Mouse (Mus musculus): ENCODE data around the gene Golga7b.

Gene Golga7b

GRCm38 (mm10) chr19:42249976-42250914, 2.9 kb downstream of the Golga7b start:
- DNase-seq (ENCODE audit: low read depth): no peak

GRCm38 (mm10) chr19:42255438-42255783, 8.0 kb downstream of the Golga7b start:
- DNase-seq (ENCODE audit: low read depth): no peak

- peak; percentile 80 for DNase-seq (ENCODE audit: low read depth)
These were observed 8.6 kb downstream of the Golga7b start for GRCm38 (mm10) chr19:42255784-42256610.

- no peak for DNase-seq (ENCODE audit: low read depth)
These were observed 9.4 kb downstream of the Golga7b start for GRCm38 (mm10) chr19:42256611-42257240.

GRCm38 (mm10) chr19:42257241-42257635, 9.9 kb downstream of the Golga7b start:
- DNase-seq (ENCODE audit: low read depth): no peak

- DNase-seq (ENCODE audit: low read depth): no peak
These were observed 10.7 kb downstream of the Golga7b start for GRCm38 (mm10) chr19:42258031-42258430.

GRCm38 (mm10) chr19:42258596-42258995, 11.2 kb downstream of the Golga7b start:
- no peak for DNase-seq (ENCODE audit: low read depth)

- no peak for DNase-seq (ENCODE audit: low read depth)
These were observed 13.1 kb downstream of the Golga7b start for GRCm38 (mm10) chr19:42260486-42260885.

- no peak for DNase-seq (ENCODE audit: low read depth)
These were observed 16.1 kb downstream of the Golga7b start for GRCm38 (mm10) chr19:42263524-42263923.

- no peak for DNase-seq (ENCODE audit: low read depth)
These were observed 21.0 kb downstream of the Golga7b start for GRCm38 (mm10) chr19:42268337-42268736.

GRCm38 (mm10) chr19:42270119-42270518, 22.7 kb downstream of the Golga7b start:
- DNase-seq (ENCODE audit: low read depth): no peak

GRCm38 (mm10) chr19:42271182-42271581, 23.8 kb downstream of the Golga7b start:
- no peak for DNase-seq (ENCODE audit: low read depth)

GRCm38 (mm10) chr19:42272003-42272963, 24.9 kb downstream of the Golga7b start:
- DNase-seq (ENCODE audit: low read depth): peak; percentile 67

GRCm38 (mm10) chr19:42277288-42277687, 29.9 kb downstream of the Golga7b start:
- no peak for DNase-seq (ENCODE audit: low read depth)

GRCm38 (mm10) chr19:42278461-42278860, 31.1 kb downstream of the Golga7b start:
- DNase-seq (ENCODE audit: low read depth): no peak

GRCm38 (mm10) chr19:42279611-42280010, 32.2 kb downstream of the Golga7b start:
- no peak for DNase-seq (ENCODE audit: low read depth)

- DNase-seq (ENCODE audit: low read depth): no peak
These were observed 36.8 kb downstream of the Golga7b start for GRCm38 (mm10) chr19:42284178-42284577.

GRCm38 (mm10) chr19:42288361-42288760, 41.0 kb downstream of the Golga7b start:
- no peak for DNase-seq (ENCODE audit: low read depth)

GRCm38 (mm10) chr19:42290954-42291661, 43.7 kb downstream of the Golga7b start:
- DNase-seq (ENCODE audit: low read depth): no peak

- DNase-seq (ENCODE audit: low read depth): no peak
These were observed 44.7 kb downstream of the Golga7b start for GRCm38 (mm10) chr19:42292106-42292505.

- DNase-seq (ENCODE audit: low read depth): no peak
These were observed 45.8 kb downstream of the Golga7b start for GRCm38 (mm10) chr19:42293216-42293615.
